Mouse (Mus musculus): ENCODE measurements around the gene Ankib1. TPM values are rescaled to one million over a fixed set of nuclear protein-coding genes. Genes with fewer than 3 reads are reported as not detected.

The Ankib1 gene
- total RNA-seq, 1 experiment from 2014 or later = 68.3 TPM

GRCm38 (mm10) chr5:3648206-3648848 lies 154.4 kb downstream of the Ankib1 start:
- no peak for ATAC-seq (replicated peaks; ENCODE audit: low read depth, poor library complexity, severe bottlenecking)

- peak; percentile 86 for ATAC-seq (replicated peaks; ENCODE audit: low read depth, poor library complexity, severe bottlenecking)
These were observed 155.0 kb downstream of the Ankib1 start for GRCm38 (mm10) chr5:3647708-3648121.

GRCm38 (mm10) chr5:3646991-3647707 lies 155.6 kb downstream of the Ankib1 start:
- ATAC-seq (replicated peaks; ENCODE audit: low read depth, poor library complexity, severe bottlenecking) = peak; percentile 62

GRCm38 (mm10) chr5:3646539-3646938 lies 156.2 kb downstream of the Ankib1 start:
- ATAC-seq (replicated peaks; ENCODE audit: low read depth, poor library complexity, severe bottlenecking) = no peak

GRCm38 (mm10) chr5:3645326-3645725 lies 157.4 kb downstream of the Ankib1 start:
- no peak for ATAC-seq (replicated peaks; ENCODE audit: low read depth, poor library complexity, severe bottlenecking)

GRCm38 (mm10) chr5:3644621-3645020 lies 158.1 kb downstream of the Ankib1 start:
- ATAC-seq (replicated peaks; ENCODE audit: low read depth, poor library complexity, severe bottlenecking) = no peak

Other genes with a start within 250 kb of the Ankib1 start
- 15.8 and 17.7 TPM in 2 replicates for gene 1700109H08Rik, start 231.4 kb downstream of the Ankib1 start, total RNA-seq (2017)
- gene Pex1, start 206.9 kb downstream of the Ankib1 start, total RNA-seq (2017) = 21.0 and 32.2 TPM in 2 replicates
- 37.9 and 38.6 TPM in 2 replicates for gene Rbm48, start 206.3 kb downstream of the Ankib1 start, total RNA-seq (2017)
- gene Tmbim7, start 151.7 kb downstream of the Ankib1 start, total RNA-seq (2017) = 2.9 TPM in 1 of 2 replicates, not detected in the other
- 187 and 209 TPM in 2 replicates for gene Gatad1, start 145.7 kb downstream of the Ankib1 start, total RNA-seq (2017)
- gene Krit1, start 259 bp upstream of the Ankib1 start, total RNA-seq (2017) = 67.0 and 67.5 TPM in 2 replicates
- not detected in 2 replicates for gene Lrrd1, start 42.2 kb upstream of the Ankib1 start, total RNA-seq (2017)
- 11.2 and 17.0 TPM in 2 replicates for gene Mterf1a, start 91.0 kb upstream of the Ankib1 start, total RNA-seq (2017)
- 75.4 and 103 TPM in 2 replicates for gene Akap9, start 125.1 kb upstream of the Ankib1 start, total RNA-seq (2017)

All from common myeloid progenitor, adult 5-6 weeks (primary cell).